Mouse (Mus musculus) cerebellum, postnatal 10 days (tissue): ENCODE results near the gene Rgs19.

Experiments used
- DNase-seq, 2 experiments: peaks; one replicate each; pipeline ENCODE4 v3.0.0; 2021; ENCODE audit warnings: mixed read lengths in 2 of 2

Gene Rgs19

GRCm38 (mm10) chr2:181681978-181682377 lies 11.8 kb downstream of the Rgs19 start:
- DNase-seq: no peak

GRCm38 (mm10) chr2:181680716-181681117 lies 13.1 kb downstream of the Rgs19 start:
- DNase-seq: no peak

GRCm38 (mm10) chr2:181679951-181680715 lies 13.6 kb downstream of the Rgs19 start, which contains the start of gene Tcea2:
TSS of gene Tcea2 (plus strand) at chr2:181680310.
- DNase-seq: peak; percentile 88 to 89

GRCm38 (mm10) chr2:181678780-181679179 lies 15.0 kb downstream of the Rgs19 start:
- peak; percentile 80 to 81 for DNase-seq

GRCm38 (mm10) chr2:181677755-181678098 lies 16.1 kb downstream of the Rgs19 start:
- DNase-seq: no peak

- DNase-seq: peak in 1 of 2 experiments; percentile 37
Measured at GRCm38 (mm10) chr2:181677096-181677754, 16.6 kb downstream of the Rgs19 start.

- DNase-seq: peak; percentile 66
Measured at GRCm38 (mm10) chr2:181676424-181676823, 17.4 kb downstream of the Rgs19 start.

GRCm38 (mm10) chr2:181675454-181675853 lies 18.3 kb downstream of the Rgs19 start:
- peak; percentile 68 to 78 for DNase-seq

GRCm38 (mm10) chr2:181674934-181675333 lies 18.8 kb downstream of the Rgs19 start:
- no peak for DNase-seq

- peak in 1 of 2 experiments; percentile 56 for DNase-seq
Measured at GRCm38 (mm10) chr2:181673501-181673900, 20.3 kb downstream of the Rgs19 start.

GRCm38 (mm10) chr2:181671984-181672383 lies 21.8 kb downstream of the Rgs19 start:
- no peak for DNase-seq

- peak in 1 of 2 experiments; percentile 49 for DNase-seq
Measured at GRCm38 (mm10) chr2:181671326-181671725, 22.5 kb downstream of the Rgs19 start, which contains the start of gene Sox18. TSS of gene Sox18 (minus strand) at chr2:181671640.

GRCm38 (mm10) chr2:181670913-181671311 lies 22.9 kb downstream of the Rgs19 start:
- peak; percentile 36 to 57 for DNase-seq

GRCm38 (mm10) chr2:181670285-181670912 lies 23.4 kb downstream of the Rgs19 start:
- peak; percentile 51 to 52 for DNase-seq

GRCm38 (mm10) chr2:181663298-181663630 lies 30.5 kb downstream of the Rgs19 start:
- no peak for DNase-seq

GRCm38 (mm10) chr2:181662620-181663297 lies 31.0 kb downstream of the Rgs19 start:
- DNase-seq: no peak

GRCm38 (mm10) chr2:181659609-181660055 lies 34.1 kb downstream of the Rgs19 start:
- peak; percentile 90 to 92 for DNase-seq

GRCm38 (mm10) chr2:181658930-181659555 lies 34.7 kb downstream of the Rgs19 start:
- DNase-seq: peak in 1 of 2 experiments; percentile 47

- DNase-seq: peak; percentile 42 to 52
Measured at GRCm38 (mm10) chr2:181658528-181658927, 35.2 kb downstream of the Rgs19 start.

GRCm38 (mm10) chr2:181657441-181657840 lies 36.3 kb downstream of the Rgs19 start:
- DNase-seq: no peak

- no peak for DNase-seq
Measured at GRCm38 (mm10) chr2:181656734-181657133, 37.0 kb downstream of the Rgs19 start, which contains the start of gene Gm29797. TSS of gene Gm29797 (plus strand) at chr2:181657034.

GRCm38 (mm10) chr2:181653523-181653922 lies 40.3 kb downstream of the Rgs19 start:
- DNase-seq: no peak
